Mouse (Mus musculus) megakaryocyte-erythroid progenitor cell, adult 5-6 weeks (primary cell): ENCODE measurements at regions not wholly inside any gene's neighbourhood (a gene's known extent, or its start where the extent isn't known, plus 50 kb on each side); places are given as distances from the start of the nearest gene placed in this dataset.
A peak's percentile ranks its signal among the peaks of the same experiment; 100 is the strongest.

Experiments used
- ATAC-seq: replicated peaks from 2 replicates; pipeline ENCODE4 v1.8.0; 2016; ENCODE audit warnings: mild to moderate bottlenecking, inconsistent platforms; ENCODE audit not compliant: severe bottlenecking, poor library complexity, low FRiP score, low TSS enrichment

DNA sequence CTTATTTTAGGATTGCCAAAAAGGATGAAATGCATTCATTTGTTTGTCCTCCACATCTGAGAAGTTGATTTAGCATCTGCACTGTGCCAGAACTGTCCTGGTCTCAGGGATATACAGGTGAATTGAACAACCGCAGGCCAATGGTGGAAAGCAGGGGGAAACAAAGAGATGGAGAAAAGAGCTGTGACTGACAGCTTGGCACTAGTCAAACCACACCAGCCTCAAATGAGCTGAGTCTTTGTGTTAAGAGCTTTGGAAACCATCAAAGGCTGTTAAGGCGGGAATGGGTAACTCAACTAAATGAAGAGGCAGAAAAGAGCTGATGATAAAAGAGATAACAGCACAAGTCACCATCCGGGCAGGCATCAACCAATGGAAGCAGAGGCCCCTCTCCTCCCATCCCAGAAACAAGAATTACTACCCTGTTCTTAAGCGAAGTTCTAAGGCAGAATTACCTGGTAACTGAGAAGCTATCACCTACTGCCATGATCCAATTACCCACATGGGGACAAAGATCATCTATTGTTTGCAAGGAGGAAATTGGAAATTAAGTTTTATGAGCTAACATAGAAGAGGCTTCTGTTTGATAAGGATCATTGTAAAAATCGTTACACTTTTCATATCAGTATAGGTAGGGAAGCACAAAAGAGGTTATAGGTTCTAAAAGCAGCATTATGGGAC is 117.6 kb downstream of the Foxa2 start:
- no peak for ATAC-seq

DNA sequence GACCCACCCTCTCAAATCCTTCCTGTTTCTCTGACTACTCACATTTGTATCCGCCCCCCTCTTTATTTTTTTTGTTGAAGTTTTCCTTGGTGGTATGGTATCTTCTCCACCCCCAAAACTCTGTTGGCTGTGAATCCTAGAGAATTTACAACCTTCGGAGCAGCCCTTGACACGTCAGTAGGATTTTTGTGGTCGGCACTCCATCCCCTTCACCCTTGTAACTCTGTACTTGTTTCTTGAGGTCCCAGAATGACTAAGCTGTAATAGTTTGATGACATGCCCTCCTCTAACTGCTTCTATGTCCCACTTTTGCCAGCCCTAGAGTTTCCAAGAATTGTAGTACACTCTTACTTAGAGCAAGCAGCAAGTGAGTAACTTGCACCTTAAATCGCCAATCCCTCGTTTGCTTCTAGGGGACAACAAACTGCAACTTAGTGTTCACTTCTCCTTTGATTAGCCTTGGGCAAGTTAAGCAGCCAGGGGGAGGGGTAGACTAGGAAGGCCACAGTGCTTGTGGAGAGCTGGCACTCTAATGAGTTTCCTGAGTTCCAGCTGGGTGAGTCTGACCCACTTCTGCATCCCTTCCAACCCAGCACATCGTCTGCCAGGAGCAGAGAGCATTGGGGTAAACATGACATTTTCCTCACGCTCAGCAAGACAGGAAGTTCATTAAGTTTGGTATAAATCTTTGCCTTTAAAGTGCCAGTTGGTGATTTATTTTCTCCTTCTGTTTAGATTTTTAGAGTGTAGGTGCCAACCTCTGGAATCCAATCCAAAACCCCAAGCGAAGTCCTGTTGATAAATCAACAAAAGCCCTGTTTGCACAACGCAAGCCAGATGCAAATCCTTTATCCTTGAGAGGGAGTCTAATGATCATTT is 118.7 kb downstream of the Foxa2 start:
- no peak for ATAC-seq

DNA sequence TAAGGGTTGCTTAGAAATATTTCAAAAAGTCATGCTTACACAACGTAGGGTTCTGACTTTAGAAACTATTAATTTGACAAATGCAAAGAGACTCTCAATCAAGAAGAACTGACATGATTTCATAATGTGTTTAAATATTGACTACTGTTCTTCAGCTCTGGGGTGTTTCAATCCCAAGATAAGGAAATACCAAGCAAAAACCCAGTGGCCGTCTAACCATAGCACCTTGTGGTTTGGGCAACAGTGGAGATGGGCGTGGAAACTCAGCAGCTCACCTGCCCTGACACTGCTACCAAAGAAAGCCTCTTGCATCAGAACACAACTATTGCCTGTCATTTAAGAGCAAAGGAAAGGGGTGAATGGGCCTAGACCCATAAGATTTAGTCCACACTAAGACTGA is 119.9 kb downstream of the Foxa2 start:
- ATAC-seq = no peak

GRCm38 (mm10) chr2:147907341-147907740 is 139.4 kb downstream of the Foxa2 start:
- ATAC-seq = no peak

- no peak for ATAC-seq
Observed at GRCm38 (mm10) chr2:147905759-147906740, 140.7 kb downstream of the Foxa2 start.

DNA sequence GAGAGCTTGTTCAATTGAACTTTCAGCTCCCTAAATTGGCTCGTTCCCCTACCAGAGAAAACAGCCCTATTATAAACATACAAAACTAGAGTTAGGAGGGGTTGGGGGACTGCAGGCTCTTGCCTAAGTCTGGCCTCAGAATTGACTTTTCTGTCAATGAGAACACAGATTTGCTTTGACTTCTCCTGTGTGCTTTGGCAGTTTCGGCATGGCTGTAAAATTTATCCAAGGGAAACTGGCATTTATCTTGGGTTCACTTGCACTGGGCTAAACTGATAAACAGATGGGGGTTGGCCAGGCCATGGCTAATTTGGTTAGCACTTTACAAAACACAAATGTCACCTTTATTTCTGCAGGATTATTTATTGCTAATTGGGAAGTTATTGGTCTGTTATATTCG is 141.7 kb downstream of the Foxa2 start:
- no peak for ATAC-seq

- ATAC-seq = no peak
Observed at GRCm38 (mm10) chr2:147899236-147899635, 147.5 kb downstream of the Foxa2 start.

DNA sequence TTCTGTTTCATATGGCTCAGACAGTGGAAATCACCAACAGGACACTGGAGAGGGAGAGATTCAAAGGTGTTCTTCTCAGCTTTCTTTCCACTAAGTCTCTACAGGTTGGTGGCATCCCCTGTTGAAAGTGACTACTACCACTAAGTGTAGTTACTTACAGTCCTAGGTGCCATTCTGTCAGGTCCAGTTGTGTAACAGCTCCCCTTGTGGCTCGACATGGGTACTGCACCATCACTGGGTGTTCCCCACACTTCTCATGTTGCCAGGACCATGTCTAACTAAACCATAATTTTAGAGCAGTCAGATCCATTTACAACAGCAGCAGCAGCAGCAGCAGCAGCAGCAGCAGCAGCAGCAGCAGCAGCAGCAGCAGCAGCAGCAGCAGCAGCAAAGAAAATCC is 151.1 kb downstream of the Foxa2 start:
- ATAC-seq = peak; percentile 91

- ATAC-seq = no peak
Observed at GRCm38 (mm10) chr2:147894213-147894612, 152.6 kb downstream of the Foxa2 start.

DNA sequence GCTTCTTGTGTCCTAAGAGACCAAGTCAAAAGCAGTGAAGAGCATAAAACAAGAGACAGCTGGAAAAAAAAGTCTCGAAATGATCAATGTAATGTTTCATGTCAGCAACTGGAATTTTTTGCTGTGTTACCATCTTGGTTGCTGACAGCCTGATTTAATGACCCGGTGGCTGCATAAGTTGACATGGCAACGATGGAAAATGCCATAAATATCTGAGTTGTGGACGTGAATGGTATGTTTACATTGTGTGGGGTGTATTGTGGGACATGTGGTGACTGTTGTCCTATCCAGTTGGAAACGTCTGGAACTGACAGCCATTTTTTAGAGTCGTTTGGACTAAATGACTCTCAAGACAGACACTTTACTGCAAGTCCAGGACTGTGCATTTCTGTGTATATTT is 160.6 kb downstream of the Foxa2 start:
- no peak for ATAC-seq

GRCm38 (mm10) chr2:147877907-147878306 is 168.9 kb downstream of the Foxa2 start:
- no peak for ATAC-seq

DNA sequence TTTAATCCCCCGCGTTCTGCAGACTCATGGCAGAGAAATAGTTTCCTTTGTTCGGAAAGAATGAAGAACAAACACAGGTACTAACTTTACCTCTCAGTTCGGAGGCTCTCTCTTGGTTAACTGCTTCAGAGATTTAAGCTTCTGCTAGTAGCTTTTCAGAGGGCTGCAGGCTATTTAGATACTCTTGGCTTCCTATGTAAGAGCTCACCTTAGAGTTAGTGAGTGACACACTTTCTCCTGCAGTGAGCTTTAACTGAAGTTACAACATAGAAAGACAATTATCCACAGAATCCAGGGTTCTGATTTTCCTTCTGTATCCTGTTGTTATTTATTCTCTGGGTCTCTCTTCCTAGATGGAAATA is 169.2 kb downstream of the Foxa2 start:
- ATAC-seq = no peak

- no peak for ATAC-seq
Observed at GRCm38 (mm10) chr2:147876708-147877542, 169.8 kb downstream of the Foxa2 start.

GRCm38 (mm10) chr2:147872972-147873371 is 173.8 kb downstream of the Foxa2 start:
- no peak for ATAC-seq

DNA sequence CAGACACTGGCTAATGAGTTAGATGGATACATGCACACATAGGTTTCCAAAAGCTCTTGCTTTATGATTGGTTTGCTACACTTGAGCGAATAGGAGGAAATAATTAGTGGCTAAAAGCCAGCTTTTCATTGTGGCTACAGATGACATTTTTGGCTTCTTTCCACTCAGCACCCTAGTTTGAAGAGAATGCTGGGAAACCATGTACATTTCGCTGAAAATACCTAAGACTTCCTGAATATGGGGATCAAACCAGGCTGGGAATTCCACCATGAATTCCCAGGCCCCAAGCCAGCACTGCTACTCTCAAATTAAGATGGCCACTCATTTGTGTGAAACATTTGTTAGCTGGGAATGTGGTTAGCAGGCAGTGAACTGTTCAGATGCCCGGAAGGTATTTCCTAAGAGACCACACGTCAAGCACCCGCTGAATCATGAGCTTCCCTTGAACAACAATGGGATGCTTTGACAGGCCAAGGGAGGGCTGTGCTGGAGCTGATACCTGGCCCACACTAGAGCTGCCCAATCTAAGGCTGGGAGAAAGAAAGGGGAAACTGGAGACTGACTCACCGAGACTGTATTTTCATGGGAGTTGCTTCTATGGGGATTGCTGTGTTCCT is 195.5 kb downstream of the Foxa2 start:
- ATAC-seq = no peak

DNA sequence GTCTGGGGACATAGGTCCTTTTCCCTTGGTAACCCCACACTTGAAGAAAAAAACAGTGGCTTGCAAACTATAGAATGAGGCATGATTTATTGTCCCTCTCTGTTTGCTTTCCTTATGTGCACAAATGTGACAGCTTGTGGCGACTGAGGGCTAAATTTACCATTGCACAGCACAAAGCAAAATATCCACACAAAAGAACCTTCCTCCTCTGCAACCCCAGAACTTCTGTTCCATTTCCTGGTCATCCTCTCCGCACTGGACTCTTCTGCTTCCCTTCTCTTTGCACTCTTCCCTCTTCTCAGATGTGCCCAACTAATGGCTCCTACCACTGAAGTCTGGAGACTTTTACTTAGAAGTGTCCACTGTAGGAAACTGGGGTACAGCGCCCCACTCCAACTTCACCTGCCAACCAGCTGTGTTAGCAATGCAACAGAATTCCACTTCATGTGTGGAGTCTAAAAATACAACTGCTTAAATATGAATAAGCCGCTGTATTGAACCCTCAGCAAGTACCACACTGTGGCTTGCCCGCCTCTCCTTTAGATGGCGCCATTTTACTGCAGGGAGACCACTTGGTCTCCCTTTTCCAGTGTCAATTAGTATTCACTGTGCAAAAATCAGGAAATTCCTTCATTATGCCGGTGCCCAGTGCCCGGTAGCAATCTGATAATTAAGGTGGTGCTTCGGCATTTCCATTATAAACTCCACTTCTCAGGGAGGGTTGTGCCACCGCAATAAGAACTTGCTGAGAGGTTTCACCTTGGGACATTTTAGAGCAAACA is 199.6 kb downstream of the Foxa2 start:
- ATAC-seq = no peak

DNA sequence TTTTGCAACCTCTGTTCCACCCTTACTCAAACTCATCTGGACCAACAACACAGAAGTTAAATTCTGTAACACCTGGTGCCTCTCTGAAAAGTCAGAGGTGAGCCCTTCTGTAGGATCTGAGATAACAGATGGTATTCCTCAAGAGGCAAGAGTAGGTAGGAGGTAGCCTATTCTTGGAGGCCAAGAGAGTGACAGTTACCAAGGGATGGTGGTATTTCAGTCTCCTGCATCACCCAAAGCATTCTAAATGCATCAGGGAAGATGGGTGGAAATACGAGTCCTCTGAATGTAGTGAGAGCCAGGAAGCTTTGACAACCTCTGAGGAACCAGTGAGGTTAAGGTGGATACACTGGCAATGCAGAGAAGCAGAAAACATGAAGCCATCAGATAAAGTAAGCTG is 201.5 kb downstream of the Foxa2 start:
- ATAC-seq = no peak

GRCm38 (mm10) chr2:147840936-147841335 is 205.8 kb downstream of the Foxa2 start:
- no peak for ATAC-seq
